Mouse (Mus musculus) CD4-positive, CD25-positive, alpha-beta regulatory T cell, adult 2 months (primary cell): Measurements from ENCODE around the gene Zglp1.

Experiments
- DNase-seq: peaks from one replicate; pipeline ENCODE4 v3.0.0-alpha.2; 2012; ENCODE audit warnings: low read depth, low spot score

Gene Zglp1

GRCm38 (mm10) chr9:21026849-21027248 is 40.0 kb downstream of the Zglp1 start:
- no peak for DNase-seq

GRCm38 (mm10) chr9:21025258-21025810 is 41.6 kb downstream of the Zglp1 start:
- DNase-seq, result no peak

- DNase-seq, result no peak
Measured at GRCm38 (mm10) chr9:21022726-21023125, 44.2 kb downstream of the Zglp1 start.

- no peak for DNase-seq
Measured at GRCm38 (mm10) chr9:21022288-21022687, 44.6 kb downstream of the Zglp1 start.

GRCm38 (mm10) chr9:21021363-21021762 is 45.5 kb downstream of the Zglp1 start:
- no peak for DNase-seq

- DNase-seq, result no peak
Measured at GRCm38 (mm10) chr9:21018600-21018999, 48.3 kb downstream of the Zglp1 start.

GRCm38 (mm10) chr9:21017177-21017575 is 49.7 kb downstream of the Zglp1 start:
- DNase-seq, result no peak

GRCm38 (mm10) chr9:21016331-21017176 is 50.3 kb downstream of the Zglp1 start:
- peak; percentile 57 for DNase-seq

- peak; percentile 84 for DNase-seq
Measured at GRCm38 (mm10) chr9:21015571-21016130, 51.2 kb downstream of the Zglp1 start, which contains the start of gene Icam1. Icam1 (plus strand) TSS chr9:21015985.

- DNase-seq, result peak; percentile 55
Measured at GRCm38 (mm10) chr9:21014691-21015570, 52.0 kb downstream of the Zglp1 start.
